Mouse (Mus musculus) embryonic facial prominence, embryonic 14.5 days (tissue): Measurements from ENCODE around the gene Klhl20. TPM values are rescaled to one million over a fixed set of nuclear protein-coding genes. Genes with fewer than 3 reads are reported as not detected.
A peak's percentile ranks its signal among the peaks of the same experiment; 100 is the strongest.

Experiments used
- ATAC-seq: fragments of 200-750 bp; cut with Nextera tagmentation; 2 replicates; pipeline ENCODE4 v1.8.0; 2017; ENCODE audit warnings: low read depth, moderate number of reproducible peaks, moderate TSS enrichment
- DNase-seq: peaks from one replicate; pipeline ENCODE4 v3.0.0-alpha.2; 2015; ENCODE audit warnings: low spot score
- H3K27ac ChIP-seq: fragments of 300-500 bp; sonication (generic); replicated peaks from 2 replicates; pipeline ENCODE4 v1.5.1; 2014; ENCODE audit warnings: low read depth, mild to moderate bottlenecking, low read length, moderate library complexity
- H3K27me3 ChIP-seq: fragments of 300-500 bp; sonication (generic); replicated peaks from 2 replicates; pipeline ENCODE4 v1.6.1; 2014; ENCODE audit warnings: low read length; ENCODE audit not compliant: control insufficient read depth, insufficient read depth
- H3K36me3 ChIP-seq: fragments of 300-500 bp; sonication (generic); 2 replicates; pipeline ENCODE4 v1.6.1; 2014; ENCODE audit warnings: low read length, mixed read lengths; ENCODE audit not compliant: control insufficient read depth, insufficient read depth
- H3K4me1 ChIP-seq: fragments of 300-500 bp; sonication (generic); 2 replicates; pipeline ENCODE4 v1.6.1; 2014; ENCODE audit warnings: antibody characterized with exemption, low read length; ENCODE audit not compliant: control insufficient read depth, insufficient read depth
- H3K4me2 ChIP-seq: fragments of 300-500 bp; sonication (generic); 2 replicates; pipeline ENCODE4 v1.6.1; 2014; ENCODE audit warnings: low read depth, mild to moderate bottlenecking, low read length, moderate library complexity, mixed read lengths
- H3K4me3 ChIP-seq: fragments of 300-500 bp; sonication (generic); 2 replicates; pipeline ENCODE4 v1.5.1; 2014; ENCODE audit warnings: low read depth, mild to moderate bottlenecking, low read length
- H3K9ac ChIP-seq: fragments of 300-500 bp; sonication (generic); 2 replicates; pipeline ENCODE4 v1.6.1; 2014; ENCODE audit warnings: low read depth, mild to moderate bottlenecking, low read length, moderate library complexity, mixed read lengths
- H3K9me3 ChIP-seq: fragments of 300-500 bp; sonication (generic); 2 replicates; pipeline ENCODE4 v1.6.1; 2016; ENCODE audit warnings: low read length; ENCODE audit not compliant: control insufficient read depth
- WGBS: fragments of 180-500 bp; shearing (Covaris S2); extraction: QIAGEN DNeasy Blood & Tissue Kit; methylation state at CpG from one replicate; pipeline ENCODE4 v1.1.7; 2014; 5-methylcytosine and 5-hydroxymethylcytosine counted together
- polyA plus RNA-seq: library from polyadenylated mRNA; unstranded; fragments of >200 nt; fragmentation: Nextera tagmentation; extraction: Ambion mirVana; gene quantifications from 2 replicates; pipeline ENCODE4 v1.2.1, GENCODE M21; 2014

Gene Klhl20
- polyA plus RNA-seq, 1 experiment from 2014 or later: 21.9 TPM

- Histone ChIP-seq H3K27me3 (no peaks in the 10 kb centered on the region), H3K4me2 (no peak overlapping the region), H3K4me3 (no peak overlapping the region), H3K27ac (no peak overlapping the region), H3K4me1 (no peaks in the 10 kb centered on the region), H3K9me3 (no peaks in the 10 kb centered on the region), H3K36me3 (peaks cover 26% of the 10 kb centered on the region), H3K9ac (no peak overlapping the region)
- ATAC-seq (no peak), DNase-seq (no peak)
- WGBS: 95% methylated on average over 1 of the region's 1 CpGs
These were observed 74.1 kb downstream of the Klhl20 start for GRCm38 (mm10) chr1:161057164-161057563.

- Histone ChIP-seq H3K4me1 (no peaks in the 10 kb centered on the region), H3K4me3 (no peak overlapping the region), H3K9ac (no peak overlapping the region), H3K9me3 (no peaks in the 10 kb centered on the region), H3K36me3 (peaks cover 50% of the 10 kb centered on the region), H3K27ac (no peak overlapping the region), H3K4me2 (no peak overlapping the region), H3K27me3 (no peaks in the 10 kb centered on the region)
- 83% methylated on average over 3 of the region's 3 CpGs for WGBS
- ATAC-seq (no peak), DNase-seq (no peak)
These were observed 84.3 kb downstream of the Klhl20 start for GRCm38 (mm10) chr1:161046972-161047371.

GRCm38 (mm10) chr1:161041261-161042020 is 89.9 kb downstream of the Klhl20 start:
- WGBS: 88% methylated on average over 7 of the region's 7 CpGs
- H3K4me3 ChIP-seq: no peak overlapping the region
- no peak overlapping the region for H3K27ac ChIP-seq

GRCm38 (mm10) chr1:161040855-161041254 is 90.5 kb downstream of the Klhl20 start:
- Histone ChIP-seq H3K4me2 (no peak overlapping the region), H3K9me3 (no peaks in the 10 kb centered on the region), H3K4me3 (no peak overlapping the region), H3K36me3 (peaks cover 52% of the 10 kb centered on the region), H3K4me1 (no peaks in the 10 kb centered on the region), H3K27me3 (no peaks in the 10 kb centered on the region), H3K9ac (no peak overlapping the region), H3K27ac (0 out of 2 replicates have a peak overlapping the region, but pooled peaks have one; percentile 40)
- no peak for DNase-seq
- ATAC-seq: no peak

More at GRCm38 (mm10) chr1:161041261-161042020, 89.9 kb downstream of the Klhl20 start:
- H3K4me2 ChIP-seq: no peak overlapping the region
- no peak overlapping the region for H3K9ac ChIP-seq
- no peaks in the 10 kb centered on the region for H3K27me3 ChIP-seq
- ATAC-seq (no peak), DNase-seq (no peak)
- H3K9me3 ChIP-seq: no peaks in the 10 kb centered on the region
- H3K36me3 ChIP-seq: peaks cover 52% of the 10 kb centered on the region
- H3K4me1 ChIP-seq: no peaks in the 10 kb centered on the region

- peaks cover 53% of the 10 kb centered on the region for H3K36me3 ChIP-seq
- H3K4me2 ChIP-seq: no peak overlapping the region
- no peaks in the 10 kb centered on the region for H3K9me3 ChIP-seq
- DNase-seq (no peak), ATAC-seq (0 out of 2 replicates have a peak, but pooled peaks have one; percentile 5)
- H3K27ac ChIP-seq: 0 out of 2 replicates have a peak overlapping the region, but pooled peaks have one; percentile 40
- H3K9ac ChIP-seq: no peak overlapping the region
- no peaks in the 10 kb centered on the region for H3K4me1 ChIP-seq
- WGBS: 57% methylated on average over 1 of the region's 1 CpGs
- no peak overlapping the region for H3K4me3 ChIP-seq
- no peaks in the 10 kb centered on the region for H3K27me3 ChIP-seq
These were observed 90.9 kb downstream of the Klhl20 start for GRCm38 (mm10) chr1:161040426-161040770.

GRCm38 (mm10) chr1:161039741-161040425 is 91.4 kb downstream of the Klhl20 start:
- Histone ChIP-seq H3K36me3 (peaks cover 48% of the 10 kb centered on the region), H3K4me2 (no peak overlapping the region), H3K27ac (no peak overlapping the region; the same call in 1 of the 2 replicates), H3K27me3 (no peaks in the 10 kb centered on the region), H3K4me1 (no peaks in the 10 kb centered on the region), H3K9me3 (no peaks in the 10 kb centered on the region), H3K9ac (no peak overlapping the region), H3K4me3 (no peak overlapping the region)
- peak; percentile 47 for ATAC-seq
- peak; percentile 48 for DNase-seq
- WGBS: 20% methylated on average over 3 of the region's 3 CpGs

GRCm38 (mm10) chr1:161038968-161039721 is 92.2 kb downstream of the Klhl20 start:
- 11% methylated on average over 3 of the region's 3 CpGs for WGBS
- H3K27ac ChIP-seq: no peak overlapping the region; the same call in 1 of the 2 replicates
- no peaks in the 10 kb centered on the region for H3K27me3 ChIP-seq
- DNase-seq (peak; percentile 38), ATAC-seq (peak; percentile 3; the same call in 1 of the 2 replicates)
- H3K4me1 ChIP-seq: no peaks in the 10 kb centered on the region
- H3K9me3 ChIP-seq: no peaks in the 10 kb centered on the region
- H3K4me2 ChIP-seq: no peak overlapping the region
- H3K4me3 ChIP-seq: no peak overlapping the region
- H3K36me3 ChIP-seq: peaks cover 46% of the 10 kb centered on the region
- H3K9ac ChIP-seq: no peak overlapping the region
